ENCODE assay signal across 7 mouse cellular contexts in the genomic region with DNA sequence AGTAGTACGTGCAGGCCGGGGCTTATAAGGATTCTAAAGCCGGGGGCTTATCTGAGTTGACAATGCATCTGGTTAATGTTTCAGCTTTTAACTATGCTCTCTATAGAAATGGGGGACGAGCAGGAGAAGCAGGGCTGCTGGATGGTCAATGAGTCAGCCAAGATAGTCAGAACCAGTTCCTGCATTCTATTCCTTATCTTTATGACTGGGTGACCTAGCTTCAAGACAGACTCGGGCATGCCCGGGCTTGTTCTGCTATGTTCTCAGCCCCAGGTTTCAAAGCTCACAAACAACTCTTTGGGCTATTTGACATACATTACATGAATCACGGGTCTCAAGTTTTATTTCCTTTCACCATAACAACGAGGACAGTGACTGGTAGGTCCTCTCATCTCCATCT.
DNase-seq lines count a peak whose midpoint lies in the region; ATAC-seq lines count a peak whose summit lies in the region.
"Not testable (repeated sequence)": the region's sequence is repeated elsewhere in the genome, so short reads cannot be mapped to it uniquely, and the experiment has no call there.

No protein-coding gene starts in this region.

- not testable (repeated sequence) for H3K4me1 ChIP-seq in heart, embryonic 13.5 days; intestine, embryonic 15.5 days (replicated peaks)

- WGBS in heart, embryonic 13.5 days = 28% methylated on average over 8 of the region's 8 CpGs
- WGBS in intestine, embryonic 15.5 days = 46% methylated on average over 8 of the region's 8 CpGs

- DNase-seq in 416B (ENCODE audit: low read depth) (peak; percentile 26), liver (peak; percentile 9)
- DNase-seq in c-Kit-positive CD71-positive TER-119-positive erythroid progenitor cells, embryonic 14.5 days (ENCODE audit: low spot score) = peak; percentile 1
- DNase-seq in urinary bladder, adult 2 months (ENCODE audit: low spot score) = peak; percentile 53
- DNase-seq in yolk sac, embryonic 10.5 days (ENCODE audit: low spot score) = peak; percentile 69

- H3K9me3 ChIP-seq in heart, embryonic 13.5 days = peaks cover 26% of the 10 kb centered on the region
- H3K9me3 ChIP-seq in intestine, embryonic 15.5 days = not testable (repeated sequence)

- ATAC-seq in heart, embryonic 13.5 days (ENCODE audit: extremely low read depth, insufficient number of reproducible peaks, low FRiP score, low TSS enrichment) = not testable (repeated sequence)
- ATAC-seq in intestine, embryonic 15.5 days = peak; percentile 87

- not testable (repeated sequence) for H3K27me3 ChIP-seq in heart, embryonic 13.5 days (replicated peaks); intestine, embryonic 15.5 days (replicated peaks)

- H3K9ac ChIP-seq in heart, embryonic 13.5 days; intestine, embryonic 15.5 days: not testable (repeated sequence)

- not testable (repeated sequence) for H3K4me2 ChIP-seq in heart, embryonic 13.5 days; intestine, embryonic 15.5 days (replicated peaks)

- H3K4me3 ChIP-seq in heart, embryonic 13.5 days; intestine, embryonic 15.5 days (replicated peaks): not testable (repeated sequence)

- not testable (repeated sequence) for H3K36me3 ChIP-seq in heart, embryonic 13.5 days; intestine, embryonic 15.5 days

- peak overlapping the region; percentile 40; the same call in 1 of the 2 replicates for H3K27ac ChIP-seq in heart, embryonic 13.5 days (replicated peaks)
- not testable (repeated sequence) for H3K27ac ChIP-seq in intestine, embryonic 15.5 days

Comparison
In these comparisons a context has a peak if more than half of its experiments do, and no peak if none do; other contexts are left out.
1. DNase-seq: peak in every context shown above with its lines; median percentile 69 in yolk sac, embryonic 10.5 days; 53 in urinary bladder, adult 2 months; 26 in 416B; 9 in liver; 1 in c-Kit-positive CD71-positive TER-119-positive erythroid progenitor cells, embryonic 14.5 days.